8 mouse cellular contexts compared by ENCODE assay signal in the genomic region with DNA sequence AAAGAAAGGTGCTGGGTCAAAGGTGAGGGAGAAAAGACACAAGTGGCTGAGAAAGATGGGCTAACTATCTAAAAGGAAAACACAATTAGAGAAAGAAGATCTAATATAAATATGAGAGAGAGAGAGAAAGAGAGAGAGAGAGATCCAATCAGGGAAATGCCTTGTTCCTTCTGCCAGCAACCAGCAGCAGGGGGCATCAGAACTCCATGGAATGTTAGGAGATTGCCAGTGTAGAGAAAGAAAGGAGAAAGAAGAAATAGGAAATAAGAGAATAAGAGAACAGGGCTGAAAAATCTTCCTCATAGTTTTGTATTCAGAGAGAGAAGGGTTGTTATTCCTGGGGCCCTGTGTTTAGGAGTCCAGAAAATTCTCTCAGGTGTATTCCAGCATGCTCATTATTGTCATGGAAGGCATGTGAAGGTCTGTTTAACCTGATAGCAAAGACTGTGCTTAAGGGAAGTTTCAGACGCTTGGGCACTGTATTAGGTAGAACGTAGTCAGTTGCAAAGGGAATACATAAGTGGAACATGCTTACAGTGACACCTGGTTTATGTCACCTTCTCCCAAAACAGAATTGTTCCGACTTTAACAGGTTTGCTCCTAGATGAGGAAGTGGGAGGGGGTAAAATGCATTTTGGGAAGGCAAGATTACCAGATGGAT.
DNase-seq lines count a peak whose midpoint lies in the region; ATAC-seq and TF ChIP-seq lines count a peak whose summit lies in the region.

No protein-coding gene starts in this region.

- no peaks in the 10 kb centered on the region for H3K4me1 ChIP-seq in kidney, adult 2 months (ENCODE audit: control insufficient read depth, insufficient read depth, low read length)
- 0 out of 2 replicates have a peak, but pooled peaks cover 5% of the 10 kb centered on the region for H3K4me1 ChIP-seq in kidney, embryonic 15.5 days
- H3K4me1 ChIP-seq in forebrain, embryonic 14.5 days (ENCODE audit: control insufficient read depth, insufficient read depth, low read length) = no peaks in the 10 kb centered on the region

- H3K9ac ChIP-seq in kidney, embryonic 15.5 days = no peak overlapping the region
- H3K9ac ChIP-seq in forebrain, embryonic 14.5 days (ENCODE audit: low read length) = no peak overlapping the region

- ATAC-seq in kidney, embryonic 15.5 days (replicated peaks; ENCODE audit: low FRiP score) = no peak
- ATAC-seq in forebrain, embryonic 14.5 days = peak; percentile 73
- ATAC-seq in megakaryocyte progenitor cell, adult 5-6 weeks (replicated peaks; ENCODE audit: poor library complexity) = peak; percentile 50; the same call in 1 of the 2 replicates

- no peak overlapping the region for H3K27ac ChIP-seq in kidney, adult 2 months (ENCODE audit: insufficient read depth, low read depth, low read length)
- H3K27ac ChIP-seq in kidney, embryonic 15.5 days = no peak overlapping the region
- H3K27ac ChIP-seq in forebrain, embryonic 14.5 days (ENCODE audit: low read depth, low read length) = no peak overlapping the region

- no peak overlapping the region for H3K4me3 ChIP-seq in kidney, adult 2 months (ENCODE audit: insufficient read depth, low read depth, low read length)
- no peak overlapping the region for H3K4me3 ChIP-seq in kidney, embryonic 15.5 days (replicated peaks)
- no peak overlapping the region for H3K4me3 ChIP-seq in forebrain, embryonic 14.5 days (ENCODE audit: low read depth, low read length)

- H3K27me3 ChIP-seq in kidney, adult 2 months (replicated peaks; ENCODE audit: control insufficient read depth, insufficient read depth, low read length) = no peaks in the 10 kb centered on the region
- no peaks in the 10 kb centered on the region for H3K27me3 ChIP-seq in kidney, embryonic 15.5 days
- H3K27me3 ChIP-seq in forebrain, embryonic 14.5 days (replicated peaks; ENCODE audit: control insufficient read depth, insufficient read depth, low read length) = no peaks in the 10 kb centered on the region

- TF ChIP-seq POLR2A in kidney, adult 2 months (IDR thresholded peaks at IDR 0.05; ENCODE audit: low read depth, low read length) = no peak

- no peaks in the 10 kb centered on the region for H3K9me3 ChIP-seq in kidney, embryonic 15.5 days (replicated peaks)
- H3K9me3 ChIP-seq in forebrain, embryonic 14.5 days (replicated peaks; ENCODE audit: control insufficient read depth, low read length) = no peaks in the 10 kb centered on the region

- H3K4me2 ChIP-seq in kidney, embryonic 15.5 days = no peak overlapping the region
- no peak overlapping the region for H3K4me2 ChIP-seq in forebrain, embryonic 14.5 days (ENCODE audit: low read length)

- peak; percentile 13 for DNase-seq in kidney, adult 2 months
- peak; percentile 52 for DNase-seq in brain, embryonic 18.5 days (ENCODE audit: low read depth, low spot score)
- peak; percentile 75 for DNase-seq in forebrain, embryonic 14.5 days (ENCODE audit: low spot score)
- DNase-seq in layer of hippocampus, adult 11-12 months (ENCODE audit: low spot score) = peak; percentile 71
- DNase-seq in right cerebral cortex, postnatal 36 days (ENCODE audit: low spot score in 2 of 2) = peak; percentile 32 to 34
- DNase-seq in natural killer cell, adult 2 months (ENCODE audit: low spot score in 2 of 2) = no peak

- WGBS in kidney, adult 2 months = 52% methylated on average over 3 of the region's 3 CpGs
- WGBS in kidney, embryonic 15.5 days = 52% methylated on average over 3 of the region's 3 CpGs
- WGBS in forebrain, embryonic 14.5 days = 69% methylated on average over 3 of the region's 3 CpGs

- no peaks in the 10 kb centered on the region for H3K36me3 ChIP-seq in kidney, adult 2 months (ENCODE audit: control insufficient read depth, insufficient read depth, low read length)
- H3K36me3 ChIP-seq in kidney, embryonic 15.5 days = no peaks in the 10 kb centered on the region
- no peaks in the 10 kb centered on the region for H3K36me3 ChIP-seq in forebrain, embryonic 14.5 days (ENCODE audit: control insufficient read depth, insufficient read depth, low read length)

- TF ChIP-seq CTCF in kidney, adult 2 months (conservative IDR thresholded peaks at IDR 0.05; ENCODE audit: insufficient read depth, insufficient read length, low read depth, low read length) = peak; percentile 45

Comparison
In these comparisons a context has a peak if more than half of its experiments do, and no peak if none do; other contexts are left out.
1. DNase-seq: peak in kidney, adult 2 months (single experiment), brain, embryonic 18.5 days (single experiment), forebrain, embryonic 14.5 days (single experiment), layer of hippocampus, adult 11-12 months (single experiment) and right cerebral cortex, postnatal 36 days (2 of 2); none in natural killer cell, adult 2 months (0 of 2).